Mouse (Mus musculus) lung, postnatal 0 days (tissue): ENCODE measurements around the gene Galp. TPM values are rescaled to one million over a fixed set of nuclear protein-coding genes. Genes with fewer than 3 reads are reported as not detected.

Experiments
- ATAC-seq: fragments of 200-750 bp; cut with Nextera tagmentation; 2 replicates; pipeline ENCODE4 v1.8.0; 2017; ENCODE audit warnings: moderate library complexity
- DNase-seq: peaks from one replicate; pipeline ENCODE4 v3.0.0-alpha.2; 2016; ENCODE audit warnings: low spot score
- H3K27ac ChIP-seq: fragments of 300-500 bp; sonication (generic); 2 replicates; pipeline ENCODE4 v1.5.1; 2014; ENCODE audit warnings: antibody characterized with exemption, mild to moderate bottlenecking, low read length, mixed read lengths
- H3K27me3 ChIP-seq: fragments of 300-500 bp; sonication (generic); replicated peaks from 2 replicates; pipeline ENCODE4 v1.6.1; 2014; ENCODE audit warnings: low read length, mixed read lengths; ENCODE audit not compliant: insufficient read depth
- H3K36me3 ChIP-seq: fragments of 300-500 bp; sonication (generic); 2 replicates; pipeline ENCODE4 v1.6.1; 2014; ENCODE audit warnings: low read length, mixed read lengths; ENCODE audit not compliant: insufficient read depth
- H3K4me1 ChIP-seq: fragments of 300-500 bp; sonication (generic); 2 replicates; pipeline ENCODE4 v1.6.1; 2014; ENCODE audit warnings: antibody characterized with exemption, low read depth, low read length, mixed read lengths; ENCODE audit not compliant: insufficient read depth
- H3K4me2 ChIP-seq: fragments of 300-500 bp; sonication (generic); replicated peaks from 2 replicates; pipeline ENCODE4 v1.6.1; 2014; ENCODE audit warnings: low read depth, mild to moderate bottlenecking, low read length, moderate library complexity, mixed read lengths
- H3K4me3 ChIP-seq: fragments of 300-500 bp; sonication (generic); 2 replicates; pipeline ENCODE4 v1.5.1; 2014; ENCODE audit warnings: low read depth, low read length
- H3K9ac ChIP-seq: fragments of 300-500 bp; sonication (generic); replicated peaks from 2 replicates; pipeline ENCODE4 v1.6.1; 2014; ENCODE audit warnings: low read depth, mild to moderate bottlenecking
- H3K9me3 ChIP-seq: fragments of 300-500 bp; sonication (generic); 2 replicates; pipeline ENCODE4 v1.6.1; 2016; ENCODE audit warnings: low read length, mixed read lengths
- CTCF ChIP-seq: IDR thresholded peaks from 2 replicates; pipeline ENCODE4 v1.5.1; 2016; ENCODE audit warnings: antibody characterized with exemption, mild to moderate bottlenecking
- EP300 ChIP-seq: IDR thresholded peaks from 2 replicates; pipeline ENCODE4 v1.6.1; 2016; ENCODE audit warnings: antibody characterized with exemption, mild to moderate bottlenecking, control low read depth
- WGBS: fragments of 180-500 bp; shearing (Covaris S2); extraction: QIAGEN DNeasy Blood & Tissue Kit; methylation state at CpG from one replicate; pipeline ENCODE4 v1.1.7; 2014; 5-methylcytosine and 5-hydroxymethylcytosine counted together
- polyA plus RNA-seq: library from polyadenylated mRNA; unstranded; fragments of >200 nt; fragmentation: Nextera tagmentation; extraction: Ambion mirVana; gene quantifications from 2 replicates; pipeline ENCODE4 v1.2.1, GENCODE M21; 2015

Galp gene
- polyA plus RNA-seq, 1 experiment from 2014 or later: not detected

DNA sequence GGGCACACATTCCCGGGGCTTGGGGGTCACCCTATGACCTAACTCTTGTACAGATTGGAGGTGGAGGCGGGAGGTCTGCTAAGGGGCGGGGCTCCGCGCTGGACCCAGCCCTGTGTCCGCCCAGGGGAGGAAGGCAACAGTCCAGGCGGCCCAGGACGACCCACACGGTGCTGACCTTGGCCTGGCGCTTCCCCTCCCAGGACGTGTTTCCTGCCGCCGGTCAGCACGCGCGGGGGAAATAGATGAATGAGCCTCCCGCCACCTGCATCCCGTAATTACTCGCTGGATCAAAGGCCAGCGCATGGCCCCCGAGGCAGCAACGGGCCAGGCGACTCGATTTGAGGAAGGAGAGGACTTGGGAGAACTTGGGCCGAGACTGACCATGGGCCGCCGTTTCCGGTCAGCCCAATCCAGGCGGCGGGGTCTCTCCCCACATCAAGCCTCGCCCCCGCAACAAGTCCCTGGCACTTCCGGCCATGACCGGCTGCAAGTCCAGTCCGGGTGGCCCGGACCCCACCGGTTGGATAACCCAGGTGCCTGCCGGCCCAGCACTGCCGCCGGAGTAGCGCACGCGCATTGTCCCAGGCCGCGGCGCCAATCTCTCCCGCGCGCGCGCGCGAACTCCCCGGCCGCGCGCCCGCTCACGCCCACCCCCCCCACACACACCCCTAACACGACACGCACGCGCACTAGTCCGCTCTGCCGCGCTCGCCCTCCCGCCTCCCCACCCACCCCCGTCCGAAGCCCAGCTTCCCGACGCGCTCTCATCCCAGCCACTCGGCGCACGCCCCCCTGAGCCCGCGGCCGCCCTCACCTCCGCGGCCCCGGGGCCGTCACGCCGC is 41.6 kb upstream of the Galp start:
- Histone ChIP-seq H3K36me3 (no peaks in the 10 kb centered on the region), H3K4me3 (peak overlapping the region; percentile 81), H3K27me3 (no peaks in the 10 kb centered on the region), H3K4me2 (peak overlapping the region; percentile 83), H3K4me1 (peaks cover 20% of the 10 kb centered on the region), H3K9me3 (no peaks in the 10 kb centered on the region), H3K9ac (peak overlapping the region; percentile 50), H3K27ac (peak overlapping the region; percentile 94)
- under 1% methylated on average over 59 of the region's 85 CpGs for WGBS
- DNase-seq (peak; percentile 86), ATAC-seq (peak; percentile 74)
- TF ChIP-seq EP300 (no peak), CTCF (no peak)

DNA sequence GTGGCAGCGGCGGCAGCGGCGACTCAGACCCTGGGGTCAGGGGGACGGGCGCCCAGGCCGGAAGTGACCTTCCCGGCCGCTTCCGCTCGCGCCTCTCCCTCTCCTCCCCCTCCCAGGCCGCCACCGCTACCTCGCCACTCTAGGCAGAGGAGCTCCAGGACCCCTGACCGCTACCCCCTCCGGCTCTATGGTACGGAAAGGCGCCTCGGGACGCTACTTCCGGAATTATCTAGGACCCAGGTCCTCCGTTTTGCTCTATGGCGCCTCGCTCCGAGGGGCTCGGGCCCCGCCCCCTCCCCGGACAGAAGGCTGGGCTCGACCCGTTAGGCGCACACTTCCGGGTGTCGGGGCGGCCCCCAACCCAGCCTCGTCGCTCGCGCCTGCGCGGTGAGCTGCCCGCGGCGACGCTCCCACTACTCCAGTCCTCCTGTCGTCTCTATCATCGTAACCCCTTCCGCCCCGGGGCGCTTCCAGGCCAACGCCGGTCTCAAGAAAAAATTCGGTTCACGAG is 40.9 kb upstream of the Galp start, which contains the start of gene Zfp787:
Gene Zfp787, minus strand, starts transcription at position 97 of the 511 bp plus-strand sequence.
- H3K36me3 ChIP-seq: no peaks in the 10 kb centered on the region
- under 1% methylated on average over 49 of the region's 54 CpGs for WGBS
- H3K9ac ChIP-seq: peak within 1 kb of the TSS; percentile 50
- peak within 1 kb of the TSS; percentile 83 for H3K4me2 ChIP-seq
- H3K4me1 ChIP-seq: peaks cover 19% of the 10 kb centered on the region
- peak within 1 kb of the TSS; percentile 81 for H3K4me3 ChIP-seq
- no peaks in the 10 kb centered on the region for H3K9me3 ChIP-seq
- ATAC-seq (peak; percentile 94), DNase-seq (peak; percentile 98)
- peak; percentile 71 for TF ChIP-seq EP300
- no peak for TF ChIP-seq CTCF
- H3K27ac ChIP-seq: peak within 1 kb of the TSS; percentile 94
- H3K27me3 ChIP-seq: no peaks in the 10 kb centered on the region

DNA sequence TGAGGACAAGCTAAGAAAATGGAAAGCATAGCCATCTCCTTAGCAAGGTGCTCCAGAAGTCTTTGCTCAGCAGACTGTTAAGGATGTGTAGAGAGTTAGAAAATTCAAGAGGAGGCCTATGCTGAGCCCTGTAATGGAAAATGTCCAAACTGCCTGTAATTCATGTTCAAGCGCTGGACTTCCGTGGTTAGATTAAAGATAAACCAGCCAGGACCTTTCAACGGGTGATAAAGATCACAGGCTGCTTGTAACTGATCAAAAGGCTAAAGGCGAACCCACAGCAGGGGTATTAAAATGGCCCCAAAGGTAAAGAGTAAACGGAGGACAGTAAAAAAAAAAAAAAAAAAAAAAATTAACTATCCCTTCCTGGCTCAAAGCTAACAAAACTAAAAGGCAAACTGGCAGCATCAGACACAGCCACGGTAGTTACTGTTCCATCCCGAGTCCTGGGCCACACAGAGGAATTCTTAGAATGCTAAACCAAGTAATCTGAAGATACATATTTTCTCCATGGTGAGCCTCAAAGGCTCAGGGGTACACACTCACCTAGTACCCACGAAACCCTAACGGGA is 39.9 kb upstream of the Galp start:
- Histone ChIP-seq H3K9ac (no peak overlapping the region), H3K27ac (peak overlapping the region; percentile 94)

DNA sequence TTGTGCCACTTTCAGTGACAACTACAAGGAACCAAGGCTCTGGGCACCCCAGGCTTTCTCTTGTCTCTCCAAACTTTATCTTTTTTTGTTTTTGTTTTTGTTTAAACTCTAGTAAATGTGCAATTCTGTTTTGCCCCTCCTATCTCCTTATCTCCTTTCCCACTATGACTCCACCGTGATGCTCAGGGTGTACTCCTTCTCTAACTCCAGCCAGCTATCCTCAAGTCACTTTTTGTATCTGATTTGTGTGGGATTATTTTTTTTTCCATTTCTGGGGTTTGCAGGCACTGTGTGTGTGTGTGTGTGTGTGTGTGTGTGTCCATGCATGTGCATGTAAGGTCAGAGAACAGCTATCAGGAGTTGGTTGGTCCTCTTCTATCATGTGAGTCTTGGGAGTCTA is 39.4 kb upstream of the Galp start:
- no peak overlapping the region for H3K27ac ChIP-seq
- H3K9ac ChIP-seq: no peak overlapping the region

More for the DNA sequence above, 39.9 kb upstream of the Galp start:
- no peaks in the 10 kb centered on the region for H3K9me3 ChIP-seq
- TF ChIP-seq EP300 (no peak), CTCF (no peak)
- WGBS: 35% methylated on average over 9 of the region's 9 CpGs
- H3K4me1 ChIP-seq: peaks cover 13% of the 10 kb centered on the region
- DNase-seq (no peak), ATAC-seq (no peak)
- peak overlapping the region; percentile 83 for H3K4me2 ChIP-seq
- H3K36me3 ChIP-seq: no peaks in the 10 kb centered on the region
- no peak overlapping the region for H3K4me3 ChIP-seq
- H3K27me3 ChIP-seq: no peaks in the 10 kb centered on the region

DNA sequence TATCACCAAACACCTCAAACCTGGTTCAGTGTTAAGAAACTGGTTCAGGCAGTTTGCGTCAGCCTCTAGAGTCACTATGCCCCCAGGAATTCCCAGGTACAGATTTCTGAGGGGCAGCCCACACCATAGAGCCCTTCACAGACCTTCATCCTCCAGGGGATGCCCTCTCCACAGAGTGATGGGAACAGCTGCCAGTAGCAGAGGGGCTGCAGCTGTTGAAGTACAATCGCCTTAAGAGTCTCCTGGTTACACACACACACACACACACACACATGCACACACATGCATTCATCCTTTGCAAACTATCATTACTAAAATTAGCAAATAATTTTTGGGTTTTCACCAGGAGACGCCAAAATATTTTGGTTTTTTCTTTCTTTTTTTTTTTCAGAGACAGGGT is 37.3 kb upstream of the Galp start:
- no peak for DNase-seq
- Histone ChIP-seq H3K9ac (no peak overlapping the region), H3K27ac (no peak overlapping the region; the same call in 1 of the 2 replicates), H3K4me2 (no peak overlapping the region), H3K36me3 (no peaks in the 10 kb centered on the region), H3K27me3 (no peaks in the 10 kb centered on the region), H3K4me1 (peaks cover 6% of the 10 kb centered on the region), H3K9me3 (no peaks in the 10 kb centered on the region), H3K4me3 (no peak overlapping the region)
- WGBS: 56% methylated on average over 3 of the region's 3 CpGs
- TF ChIP-seq EP300 (no peak), CTCF (no peak)
- no peak for ATAC-seq

More for the DNA sequence above, 39.4 kb upstream of the Galp start:
- Histone ChIP-seq H3K4me2 (no peak overlapping the region), H3K27me3 (no peaks in the 10 kb centered on the region), H3K36me3 (no peaks in the 10 kb centered on the region), H3K4me3 (no peak overlapping the region), H3K4me1 (peaks cover 12% of the 10 kb centered on the region), H3K9me3 (no peaks in the 10 kb centered on the region)
- 38% methylated on average over 1 of the region's 1 CpGs for WGBS
- DNase-seq: no peak
- TF ChIP-seq CTCF (no peak), EP300 (no peak)
- no peak for ATAC-seq

DNA sequence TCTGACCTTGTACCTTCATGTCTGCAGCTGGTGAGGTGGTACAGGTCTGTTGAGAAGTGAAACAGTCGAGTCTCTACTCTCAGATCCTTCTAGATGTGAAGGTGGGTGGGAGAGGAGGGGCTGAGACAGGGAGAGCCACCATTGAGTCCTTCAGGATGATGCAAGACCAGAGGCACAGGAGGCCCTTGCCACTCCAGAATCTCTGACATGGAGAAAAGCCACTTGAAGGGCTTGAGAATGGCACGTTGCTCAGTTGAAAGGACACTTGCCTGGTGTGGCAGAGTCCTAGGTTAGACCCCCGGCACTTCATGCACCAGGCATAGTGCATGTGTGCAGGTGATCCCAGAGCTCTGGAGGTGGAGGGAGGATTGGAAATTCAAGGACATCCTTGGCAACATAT is 35.3 kb upstream of the Galp start:
- Histone ChIP-seq H3K9me3 (no peaks in the 10 kb centered on the region), H3K27ac (no peak overlapping the region), H3K9ac (no peak overlapping the region), H3K27me3 (no peaks in the 10 kb centered on the region), H3K36me3 (no peaks in the 10 kb centered on the region), H3K4me3 (no peak overlapping the region), H3K4me2 (no peak overlapping the region), H3K4me1 (0 out of 2 replicates have a peak, but pooled peaks cover 4% of the 10 kb centered on the region)
- no peak for TF ChIP-seq CTCF
- TF ChIP-seq EP300: peak; percentile 17; the same call in 1 of the 2 replicates
- DNase-seq (peak; percentile 68), ATAC-seq (peak; percentile 78)
- WGBS: 28% methylated on average over 3 of the region's 3 CpGs
